Mouse (Mus musculus) testis, adult 2 months (tissue): Measurements from ENCODE around the gene Tex101.
"Not testable (repeated sequence)": the region's sequence is repeated elsewhere in the genome, so short reads cannot be mapped to it uniquely, and the experiment has no call there.

Experiments used
- CTCF ChIP-seq: fragments of 200-500 bp; IDR thresholded peaks from 2 replicates; pipeline ENCODE4 v1.5.1; 2012; ENCODE audit warnings: low read depth, mild to moderate bottlenecking, inconsistent platforms, low read length, moderate library complexity; ENCODE audit not compliant: control insufficient read depth, insufficient read depth, insufficient replicate concordance
- POLR2A ChIP-seq: fragments of 200-500 bp; IDR thresholded peaks from 2 replicates; pipeline ENCODE4 v1.6.1; 2012; ENCODE audit warnings: low read depth, mild to moderate bottlenecking, inconsistent platforms, low read length, moderate library complexity; ENCODE audit not compliant: control insufficient read depth

DNA sequence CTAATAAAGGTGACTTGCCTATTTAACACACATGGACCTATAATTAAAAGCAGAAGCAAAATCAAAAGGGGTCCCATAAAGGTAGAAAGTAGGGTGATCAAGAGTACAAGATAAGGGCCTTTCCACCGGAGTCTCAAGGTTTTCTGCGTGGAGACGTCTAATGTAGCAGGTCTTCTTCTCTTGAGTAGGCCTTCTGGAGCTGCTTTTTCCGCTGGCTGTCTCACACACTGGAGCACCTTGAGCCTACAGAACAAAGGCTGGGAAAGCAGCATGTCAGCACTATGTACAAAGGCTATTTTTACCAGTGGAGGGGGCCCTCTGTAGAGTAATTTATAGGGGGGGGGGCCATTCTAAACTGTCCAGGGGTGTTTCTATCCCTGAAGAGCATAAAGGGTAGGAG is 21.4 kb upstream of the Tex101 start:
- TF ChIP-seq CTCF, POLR2A: not testable (repeated sequence)
